Mouse (Mus musculus): ENCODE measurements around the gene Gtf2h1. TPM values are rescaled to one million over a fixed set of nuclear protein-coding genes. Genes with fewer than 3 reads are reported as not detected.

Gene Gtf2h1
- total RNA-seq (2012; rRNA removed) = 57.5 and 71.7 TPM in 2 replicates

- Histone ChIP-seq H3K9me3 (ENCODE audit: control insufficient read depth, insufficient read depth, low read depth, low read length) (no peaks in the 10 kb centered on the region), H3K9ac (ENCODE audit: insufficient read depth, low read depth, low read length, poor library complexity, severe bottlenecking) (peak within 1 kb of the TSS; percentile 93), H3K4me3 (ENCODE audit: insufficient read depth in 1 of 2, low read depth in 1 of 2, low read length in 2 of 2, poor library complexity in 1 of 2, severe bottlenecking in 1 of 2) (peak within 1 kb of the TSS; percentile 75 to 94), H3K36me3 (ENCODE audit: control insufficient read depth, insufficient read depth, low read length, poor library complexity, severe bottlenecking) (no peaks in the 10 kb centered on the region), H3K27ac (ENCODE audit: insufficient read depth, low read depth, low read length, poor library complexity, severe bottlenecking) (peak within 1 kb of the TSS; percentile 88), H3K4me1 (ENCODE audit: control insufficient read depth in 2 of 2, insufficient read depth in 2 of 2, low read length in 2 of 2, poor library complexity in 1 of 2) (peaks cover 0 to 3% of the 10 kb centered on the region in 2 experiments; a peak in 2 of 4 replicates)
- TF ChIP-seq ZNF384 (IDR thresholded peaks at IDR 0.05; ENCODE audit: low read depth, low read length) = no peak
- peak; percentile 61; the same call in 1 of the 2 replicates for TF ChIP-seq HCFC1 (IDR thresholded peaks at IDR 0.05; ENCODE audit: borderline replicate concordance, insufficient read depth, low read length)
- 0 out of 2 replicates have a peak, but pooled peaks have one; percentile 43 for TF ChIP-seq CHD2 (IDR thresholded peaks at IDR 0.05; ENCODE audit: low read depth, low read length)
- TF ChIP-seq MAFK (IDR thresholded peaks at IDR 0.05; ENCODE audit: insufficient read depth, low read depth, low read length) = no peak
- TF ChIP-seq ZC3H11A (IDR thresholded peaks at IDR 0.05; ENCODE audit: borderline replicate concordance, low read depth, low read length) = no peak
- DNase-seq (ENCODE audit: low read depth, low spot score) = peak; percentile 98
- in situ Hi-C loops (cut with MboI; ENCODE audit: low sequenced_read_pairs in 2 of 2, unreplicated experiment in 2 of 2) = no loop called here
Observed at GRCm38 (mm10) chr7:46795287-46796205, at the start of gene Gtf2h1, which contains the start of gene Hps5. TSS of gene Gtf2h1 (plus strand) at chr7:46796103. TSS of gene Hps5 (minus strand) at chr7:46796064.

GRCm38 (mm10) chr7:46746381-46746780 lies 49.5 kb upstream of the Gtf2h1 start:
- no peak for TF ChIP-seq ZC3H11A (IDR thresholded peaks at IDR 0.05; ENCODE audit: borderline replicate concordance, low read depth, low read length)
- TF ChIP-seq CHD2 (IDR thresholded peaks at IDR 0.05; ENCODE audit: low read depth, low read length) = no peak
- no peak for TF ChIP-seq MAFK (IDR thresholded peaks at IDR 0.05; ENCODE audit: insufficient read depth, low read depth, low read length)
- TF ChIP-seq ZNF384 (IDR thresholded peaks at IDR 0.05; ENCODE audit: low read depth, low read length) = no peak
- Histone ChIP-seq H3K4me1 (ENCODE audit: control insufficient read depth in 2 of 2, insufficient read depth in 2 of 2, low read length in 2 of 2, poor library complexity in 1 of 2) (peaks cover 2 to 5% of the 10 kb centered on the region in 2 experiments; a peak in 2 of 4 replicates), H3K9me3 (ENCODE audit: control insufficient read depth, insufficient read depth, low read depth, low read length) (no peaks in the 10 kb centered on the region), H3K27ac (ENCODE audit: insufficient read depth, low read depth, low read length, poor library complexity, severe bottlenecking) (no peak overlapping the region), H3K36me3 (ENCODE audit: control insufficient read depth, insufficient read depth, low read length, poor library complexity, severe bottlenecking) (no peaks in the 10 kb centered on the region), H3K4me3 (ENCODE audit: insufficient read depth in 1 of 2, low read depth in 1 of 2, low read length in 2 of 2, poor library complexity in 1 of 2, severe bottlenecking in 1 of 2) (no peak overlapping the region), H3K9ac (ENCODE audit: insufficient read depth, low read depth, low read length, poor library complexity, severe bottlenecking) (no peak overlapping the region)
- DNase-seq (ENCODE audit: low read depth, low spot score) = no peak
- in situ Hi-C loops (cut with MboI; ENCODE audit: low sequenced_read_pairs in 2 of 2, unreplicated experiment in 2 of 2) = no loop called here

DNA sequence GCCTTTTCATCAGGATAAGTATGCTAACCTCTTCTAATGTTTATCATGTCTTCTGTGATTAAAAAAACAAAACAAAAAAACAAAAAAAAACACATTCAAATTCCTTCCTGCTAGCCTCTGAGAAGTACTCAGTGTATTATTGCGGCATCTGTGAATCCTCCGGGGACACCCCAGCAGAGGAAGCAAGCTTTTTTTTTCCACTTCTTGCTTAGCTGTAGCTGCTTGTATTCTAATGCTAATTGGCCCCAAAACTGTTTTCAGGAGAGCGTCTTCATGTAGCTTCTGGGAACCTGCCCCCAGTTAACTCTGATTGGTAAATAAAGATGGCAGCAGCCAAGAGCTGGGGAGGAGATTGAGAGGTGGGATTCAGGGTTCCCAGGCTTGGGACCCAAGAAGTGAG lies 47.4 kb upstream of the Gtf2h1 start:
- H3K36me3 ChIP-seq (ENCODE audit: control insufficient read depth, insufficient read depth, low read length, poor library complexity, severe bottlenecking) = no peaks in the 10 kb centered on the region
- no peak for TF ChIP-seq MAFK (IDR thresholded peaks at IDR 0.05; ENCODE audit: insufficient read depth, low read depth, low read length)
- TF ChIP-seq CHD2 (IDR thresholded peaks at IDR 0.05; ENCODE audit: low read depth, low read length) = no peak
- TF ChIP-seq ZNF384 (IDR thresholded peaks at IDR 0.05; ENCODE audit: low read depth, low read length) = peak; percentile 91
- peak overlapping the region; percentile 38; the same call in 1 of the 2 replicates for H3K9ac ChIP-seq (ENCODE audit: insufficient read depth, low read depth, low read length, poor library complexity, severe bottlenecking)
- 0 out of 4 replicates have a peak overlapping the region, but pooled peaks of 1 of the 2 experiments have one; percentile 9 for H3K4me3 ChIP-seq (ENCODE audit: insufficient read depth in 1 of 2, low read depth in 1 of 2, low read length in 2 of 2, poor library complexity in 1 of 2, severe bottlenecking in 1 of 2)
- peaks cover 2 to 5% of the 10 kb centered on the region in 2 experiments; a peak in 2 of 4 replicates for H3K4me1 ChIP-seq (ENCODE audit: control insufficient read depth in 2 of 2, insufficient read depth in 2 of 2, low read length in 2 of 2, poor library complexity in 1 of 2)
- H3K9me3 ChIP-seq (ENCODE audit: control insufficient read depth, insufficient read depth, low read depth, low read length) = no peaks in the 10 kb centered on the region
- DNase-seq (ENCODE audit: low read depth, low spot score) = no peak
- no peak overlapping the region for H3K27ac ChIP-seq (ENCODE audit: insufficient read depth, low read depth, low read length, poor library complexity, severe bottlenecking)
- in situ Hi-C loops (cut with MboI; ENCODE audit: low sequenced_read_pairs in 2 of 2, unreplicated experiment in 2 of 2) = no loop called here

DNA sequence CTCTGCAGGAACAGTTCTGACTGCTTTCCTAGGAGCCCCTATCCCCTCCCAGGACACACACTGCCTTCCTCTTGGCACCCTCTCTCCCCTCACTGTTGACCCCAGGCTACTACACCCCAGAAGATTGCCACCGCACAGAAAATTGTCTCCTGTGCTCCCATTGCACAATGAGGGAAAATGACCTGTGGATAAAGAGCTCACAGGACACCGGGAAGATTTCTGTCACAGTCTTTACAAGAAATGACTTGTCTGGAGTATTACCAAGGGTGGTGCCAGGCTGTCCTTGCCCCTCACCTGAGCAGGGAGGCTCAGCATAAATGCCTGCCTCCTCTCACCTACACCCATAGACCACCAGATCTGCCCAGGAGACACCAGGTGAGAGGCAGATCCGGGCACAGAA lies 44.4 kb upstream of the Gtf2h1 start, which contains the start of gene Saa2:
Gene Saa2, plus strand, starts transcription at position 301 of the 400 bp plus-strand sequence.
- TF ChIP-seq CHD2 (IDR thresholded peaks at IDR 0.05; ENCODE audit: low read depth, low read length) (no peak), HCFC1 (IDR thresholded peaks at IDR 0.05; ENCODE audit: borderline replicate concordance, insufficient read depth, low read length) (no peak), MAFK (IDR thresholded peaks at IDR 0.05; ENCODE audit: insufficient read depth, low read depth, low read length) (no peak), ZNF384 (IDR thresholded peaks at IDR 0.05; ENCODE audit: low read depth, low read length) (no peak), ZC3H11A (IDR thresholded peaks at IDR 0.05; ENCODE audit: borderline replicate concordance, low read depth, low read length) (no peak)
- no peak within 1 kb of the TSS for H3K9ac ChIP-seq (ENCODE audit: insufficient read depth, low read depth, low read length, poor library complexity, severe bottlenecking)
- H3K4me3 ChIP-seq (ENCODE audit: insufficient read depth in 1 of 2, low read depth in 1 of 2, low read length in 2 of 2, poor library complexity in 1 of 2, severe bottlenecking in 1 of 2) = no peak within 1 kb of the TSS
- H3K36me3 ChIP-seq (ENCODE audit: control insufficient read depth, insufficient read depth, low read length, poor library complexity, severe bottlenecking) = no peaks in the 10 kb centered on the region
- no peak for DNase-seq (ENCODE audit: low read depth, low spot score)
- H3K9me3 ChIP-seq (ENCODE audit: control insufficient read depth, insufficient read depth, low read depth, low read length) = no peaks in the 10 kb centered on the region
- H3K4me1 ChIP-seq (ENCODE audit: control insufficient read depth in 2 of 2, insufficient read depth in 2 of 2, low read length in 2 of 2, poor library complexity in 1 of 2) = peaks cover 2 to 5% of the 10 kb centered on the region in 2 experiments; a peak in 2 of 4 replicates
- in situ Hi-C loops (cut with MboI; ENCODE audit: low sequenced_read_pairs in 2 of 2, unreplicated experiment in 2 of 2) = no loop called here
- no peak within 1 kb of the TSS for H3K27ac ChIP-seq (ENCODE audit: insufficient read depth, low read depth, low read length, poor library complexity, severe bottlenecking)
